Mouse (Mus musculus): Measurements from ENCODE around the gene Olfr694. TPM values are rescaled to one million over a fixed set of nuclear protein-coding genes. Genes with fewer than 3 reads are reported as not detected.
"Not testable (repeated sequence)": the region's sequence is repeated elsewhere in the genome, so short reads cannot be mapped to it uniquely, and the experiment has no call there.

Olfr694 gene
- not detected in 2 replicates for polyA plus RNA-seq (2014; fragmentation: Nextera tagmentation; extraction: Ambion mirVana)

- Histone ChIP-seq H3K4me2 (ENCODE audit: low read depth, low read length, severe bottlenecking) (no peak within 1 kb of the TSS), H3K36me3 (ENCODE audit: control insufficient read depth, insufficient read depth, low read length) (no peaks in the 10 kb centered on the region), H3K27me3 (ENCODE audit: control insufficient read depth, insufficient read depth, low read length) (no peaks in the 10 kb centered on the region), H3K4me3 (ENCODE audit: low read depth, low read length) (no peak within 1 kb of the TSS), H3K9me3 (ENCODE audit: control insufficient read depth, low read length) (no peaks in the 10 kb centered on the region), H3K27ac (ENCODE audit: low read depth, low read length) (no peak within 1 kb of the TSS), H3K9ac (ENCODE audit: low read length) (no peak within 1 kb of the TSS), H3K4me1 (replicated peaks; ENCODE audit: control insufficient read depth, insufficient read depth, low read length) (no peaks in the 10 kb centered on the region)
- ATAC-seq (replicated peaks; ENCODE audit: low FRiP score) (no peak), DNase-seq (ENCODE audit: low spot score) (no peak)
- 95% methylated on average over 1 of the region's 1 CpGs for WGBS
Measured at GRCm38 (mm10) chr7:106691714-106692113, at the start of gene Olfr694. Gene Olfr694 (minus strand): TSS chr7:106691814.

- H3K27ac ChIP-seq (ENCODE audit: low read depth, low read length), result no peak overlapping the region
- DNase-seq (ENCODE audit: low spot score), result no peak
- H3K27me3 ChIP-seq (ENCODE audit: control insufficient read depth, insufficient read depth, low read length), result no peaks in the 10 kb centered on the region
- no peak for ATAC-seq (replicated peaks; ENCODE audit: low FRiP score)
- H3K9me3 ChIP-seq (ENCODE audit: control insufficient read depth, low read length), result no peaks in the 10 kb centered on the region; the same call in 1 of the 2 replicates
- H3K9ac ChIP-seq (ENCODE audit: low read length), result no peak overlapping the region
- H3K4me3 ChIP-seq (ENCODE audit: low read depth, low read length), result no peak overlapping the region
- H3K36me3 ChIP-seq (ENCODE audit: control insufficient read depth, insufficient read depth, low read length), result no peaks in the 10 kb centered on the region
- no peak overlapping the region for H3K4me2 ChIP-seq (ENCODE audit: low read depth, low read length, severe bottlenecking)
- no peaks in the 10 kb centered on the region for H3K4me1 ChIP-seq (replicated peaks; ENCODE audit: control insufficient read depth, insufficient read depth, low read length)
Measured at GRCm38 (mm10) chr7:106737028-106737427, 45.4 kb upstream of the Olfr694 start.

GRCm38 (mm10) chr7:106733717-106734116, 42.1 kb upstream of the Olfr694 start:
- Histone ChIP-seq H3K4me2 (ENCODE audit: low read depth, low read length, severe bottlenecking) (no peak overlapping the region), H3K9ac (ENCODE audit: low read length) (no peak overlapping the region), H3K36me3 (ENCODE audit: control insufficient read depth, insufficient read depth, low read length) (no peaks in the 10 kb centered on the region), H3K27ac (ENCODE audit: low read depth, low read length) (no peak overlapping the region), H3K9me3 (ENCODE audit: control insufficient read depth, low read length) (no peaks in the 10 kb centered on the region; the same call in 1 of the 2 replicates), H3K27me3 (ENCODE audit: control insufficient read depth, insufficient read depth, low read length) (no peaks in the 10 kb centered on the region), H3K4me1 (replicated peaks; ENCODE audit: control insufficient read depth, insufficient read depth, low read length) (no peaks in the 10 kb centered on the region), H3K4me3 (ENCODE audit: low read depth, low read length) (no peak overlapping the region)
- no peak for ATAC-seq (replicated peaks; ENCODE audit: low FRiP score)
- no peak for DNase-seq (ENCODE audit: low spot score)
- WGBS, result 81% methylated on average over 2 of the region's 2 CpGs

- H3K4me1 ChIP-seq (replicated peaks; ENCODE audit: control insufficient read depth, insufficient read depth, low read length); H3K27ac ChIP-seq (ENCODE audit: low read depth, low read length); H3K36me3 ChIP-seq (ENCODE audit: control insufficient read depth, insufficient read depth, low read length); H3K9ac ChIP-seq (ENCODE audit: low read length); H3K4me3 ChIP-seq (ENCODE audit: low read depth, low read length); H3K27me3 ChIP-seq (ENCODE audit: control insufficient read depth, insufficient read depth, low read length); H3K9me3 ChIP-seq (ENCODE audit: control insufficient read depth, low read length); ATAC-seq (replicated peaks; ENCODE audit: low FRiP score); DNase-seq (ENCODE audit: low spot score); H3K4me2 ChIP-seq (ENCODE audit: low read depth, low read length, severe bottlenecking): not testable (repeated sequence)
- 88% methylated on average over 2 of the region's 2 CpGs for WGBS
Measured at GRCm38 (mm10) chr7:106725654-106726053, 34.0 kb upstream of the Olfr694 start.

GRCm38 (mm10) chr7:106716296-106716695, 24.7 kb upstream of the Olfr694 start, which contains the start of gene Olfr695:
Gene Olfr695 (minus strand): TSS chr7:106716396.
- H3K4me1 ChIP-seq (replicated peaks; ENCODE audit: control insufficient read depth, insufficient read depth, low read length), result no peaks in the 10 kb centered on the region
- H3K9ac ChIP-seq (ENCODE audit: low read length), result no peak within 1 kb of the TSS
- no peak within 1 kb of the TSS for H3K4me2 ChIP-seq (ENCODE audit: low read depth, low read length, severe bottlenecking)
- H3K27ac ChIP-seq (ENCODE audit: low read depth, low read length), result no peak within 1 kb of the TSS
- H3K9me3 ChIP-seq (ENCODE audit: control insufficient read depth, low read length), result no peaks in the 10 kb centered on the region
- H3K27me3 ChIP-seq (ENCODE audit: control insufficient read depth, insufficient read depth, low read length), result no peaks in the 10 kb centered on the region
- no peaks in the 10 kb centered on the region for H3K36me3 ChIP-seq (ENCODE audit: control insufficient read depth, insufficient read depth, low read length)
- ATAC-seq (replicated peaks; ENCODE audit: low FRiP score), result no peak
- H3K4me3 ChIP-seq (ENCODE audit: low read depth, low read length), result no peak within 1 kb of the TSS
- no peak for DNase-seq (ENCODE audit: low spot score)

- 86% methylated on average over 6 of the region's 6 CpGs for WGBS
- no peak for ATAC-seq (replicated peaks; ENCODE audit: low FRiP score)
Measured at GRCm38 (mm10) chr7:106711463-106711862, 19.8 kb upstream of the Olfr694 start.

GRCm38 (mm10) chr7:106707705-106708104, 16.1 kb upstream of the Olfr694 start:
- H3K9me3 ChIP-seq (ENCODE audit: control insufficient read depth, low read length); H3K36me3 ChIP-seq (ENCODE audit: control insufficient read depth, insufficient read depth, low read length); H3K4me2 ChIP-seq (ENCODE audit: low read depth, low read length, severe bottlenecking); H3K4me3 ChIP-seq (ENCODE audit: low read depth, low read length); DNase-seq (ENCODE audit: low spot score); H3K27me3 ChIP-seq (ENCODE audit: control insufficient read depth, insufficient read depth, low read length); H3K4me1 ChIP-seq (replicated peaks; ENCODE audit: control insufficient read depth, insufficient read depth, low read length); ATAC-seq (replicated peaks; ENCODE audit: low FRiP score); H3K27ac ChIP-seq (ENCODE audit: low read depth, low read length); H3K9ac ChIP-seq (ENCODE audit: low read length): not testable (repeated sequence)
- 91% methylated on average over 10 of the region's 10 CpGs for WGBS

More at GRCm38 (mm10) chr7:106711463-106711862, 19.8 kb upstream of the Olfr694 start:
- no peak for DNase-seq (ENCODE audit: low spot score)
- H3K27me3 ChIP-seq (ENCODE audit: control insufficient read depth, insufficient read depth, low read length), result no peaks in the 10 kb centered on the region
- H3K4me1 ChIP-seq (replicated peaks; ENCODE audit: control insufficient read depth, insufficient read depth, low read length), result no peaks in the 10 kb centered on the region
- H3K9ac ChIP-seq (ENCODE audit: low read length), result no peak overlapping the region
- H3K4me3 ChIP-seq (ENCODE audit: low read depth, low read length), result no peak overlapping the region
- no peak overlapping the region for H3K4me2 ChIP-seq (ENCODE audit: low read depth, low read length, severe bottlenecking)
- no peaks in the 10 kb centered on the region for H3K36me3 ChIP-seq (ENCODE audit: control insufficient read depth, insufficient read depth, low read length)
- H3K9me3 ChIP-seq (ENCODE audit: control insufficient read depth, low read length), result no peaks in the 10 kb centered on the region
- no peak overlapping the region for H3K27ac ChIP-seq (ENCODE audit: low read depth, low read length)

- DNase-seq (ENCODE audit: low spot score), result no peak
- no peak overlapping the region for H3K4me3 ChIP-seq (ENCODE audit: low read depth, low read length)
- no peak overlapping the region for H3K4me2 ChIP-seq (ENCODE audit: low read depth, low read length, severe bottlenecking)
- no peak overlapping the region for H3K9ac ChIP-seq (ENCODE audit: low read length)
- no peaks in the 10 kb centered on the region; the same call in 1 of the 2 replicates for H3K9me3 ChIP-seq (ENCODE audit: control insufficient read depth, low read length)
- H3K27ac ChIP-seq (ENCODE audit: low read depth, low read length), result no peak overlapping the region
- no peaks in the 10 kb centered on the region for H3K4me1 ChIP-seq (replicated peaks; ENCODE audit: control insufficient read depth, insufficient read depth, low read length)
- ATAC-seq (replicated peaks; ENCODE audit: low FRiP score), result no peak
- H3K36me3 ChIP-seq (ENCODE audit: control insufficient read depth, insufficient read depth, low read length), result no peaks in the 10 kb centered on the region
- H3K27me3 ChIP-seq (ENCODE audit: control insufficient read depth, insufficient read depth, low read length), result no peaks in the 10 kb centered on the region
- 70% methylated on average over 1 of the region's 1 CpGs for WGBS
Measured at GRCm38 (mm10) chr7:106696891-106697290, 5.3 kb upstream of the Olfr694 start.

GRCm38 (mm10) chr7:106692976-106693375, 1.4 kb upstream of the Olfr694 start:
- 87% methylated on average over 3 of the region's 3 CpGs for WGBS
- no peaks in the 10 kb centered on the region for H3K36me3 ChIP-seq (ENCODE audit: control insufficient read depth, insufficient read depth, low read length)
- no peak overlapping the region for H3K9ac ChIP-seq (ENCODE audit: low read length)
- H3K4me2 ChIP-seq (ENCODE audit: low read depth, low read length, severe bottlenecking), result no peak overlapping the region
- H3K4me3 ChIP-seq (ENCODE audit: low read depth, low read length), result no peak overlapping the region
- no peaks in the 10 kb centered on the region for H3K27me3 ChIP-seq (ENCODE audit: control insufficient read depth, insufficient read depth, low read length)
- no peaks in the 10 kb centered on the region for H3K9me3 ChIP-seq (ENCODE audit: control insufficient read depth, low read length)
- no peaks in the 10 kb centered on the region for H3K4me1 ChIP-seq (replicated peaks; ENCODE audit: control insufficient read depth, insufficient read depth, low read length)
- DNase-seq (ENCODE audit: low spot score) (no peak), ATAC-seq (replicated peaks; ENCODE audit: low FRiP score) (no peak)
- no peak overlapping the region for H3K27ac ChIP-seq (ENCODE audit: low read depth, low read length)
